Mouse (Mus musculus) lung, postnatal 0 days (tissue): ENCODE data around the gene Nln. TPM values are rescaled to one million over a fixed set of nuclear protein-coding genes. Genes with fewer than 3 reads are reported as not detected.

ENCODE experiments used
- ATAC-seq: fragments of 200-750 bp; cut with Nextera tagmentation; 2 replicates; pipeline ENCODE4 v1.8.0; 2017; ENCODE audit warnings: moderate library complexity
- DNase-seq: peaks from one replicate; pipeline ENCODE4 v3.0.0-alpha.2; 2016; ENCODE audit warnings: low spot score
- H3K27ac ChIP-seq: fragments of 300-500 bp; sonication (generic); 2 replicates; pipeline ENCODE4 v1.5.1; 2014; ENCODE audit warnings: antibody characterized with exemption, mild to moderate bottlenecking, low read length, mixed read lengths
- H3K27me3 ChIP-seq: fragments of 300-500 bp; sonication (generic); replicated peaks from 2 replicates; pipeline ENCODE4 v1.6.1; 2014; ENCODE audit warnings: low read length, mixed read lengths; ENCODE audit not compliant: insufficient read depth
- H3K36me3 ChIP-seq: fragments of 300-500 bp; sonication (generic); 2 replicates; pipeline ENCODE4 v1.6.1; 2014; ENCODE audit warnings: low read length, mixed read lengths; ENCODE audit not compliant: insufficient read depth
- H3K4me1 ChIP-seq: fragments of 300-500 bp; sonication (generic); 2 replicates; pipeline ENCODE4 v1.6.1; 2014; ENCODE audit warnings: antibody characterized with exemption, low read depth, low read length, mixed read lengths; ENCODE audit not compliant: insufficient read depth
- H3K4me2 ChIP-seq: fragments of 300-500 bp; sonication (generic); replicated peaks from 2 replicates; pipeline ENCODE4 v1.6.1; 2014; ENCODE audit warnings: low read depth, mild to moderate bottlenecking, low read length, moderate library complexity, mixed read lengths
- H3K4me3 ChIP-seq: fragments of 300-500 bp; sonication (generic); 2 replicates; pipeline ENCODE4 v1.5.1; 2014; ENCODE audit warnings: low read depth, low read length
- H3K9ac ChIP-seq: fragments of 300-500 bp; sonication (generic); replicated peaks from 2 replicates; pipeline ENCODE4 v1.6.1; 2014; ENCODE audit warnings: low read depth, mild to moderate bottlenecking
- H3K9me3 ChIP-seq: fragments of 300-500 bp; sonication (generic); 2 replicates; pipeline ENCODE4 v1.6.1; 2016; ENCODE audit warnings: low read length, mixed read lengths
- CTCF ChIP-seq: IDR thresholded peaks from 2 replicates; pipeline ENCODE4 v1.5.1; 2016; ENCODE audit warnings: antibody characterized with exemption, mild to moderate bottlenecking
- EP300 ChIP-seq: IDR thresholded peaks from 2 replicates; pipeline ENCODE4 v1.6.1; 2016; ENCODE audit warnings: antibody characterized with exemption, mild to moderate bottlenecking, control low read depth
- WGBS: fragments of 180-500 bp; shearing (Covaris S2); extraction: QIAGEN DNeasy Blood & Tissue Kit; methylation state at CpG from one replicate; pipeline ENCODE4 v1.1.7; 2014; 5-methylcytosine and 5-hydroxymethylcytosine counted together
- polyA plus RNA-seq: library from polyadenylated mRNA; unstranded; fragments of >200 nt; fragmentation: Nextera tagmentation; extraction: Ambion mirVana; gene quantifications from 2 replicates; pipeline ENCODE4 v1.2.1, GENCODE M21; 2015

The Nln gene
- polyA plus RNA-seq, 1 experiment from 2014 or later: 13.0 TPM

DNA sequence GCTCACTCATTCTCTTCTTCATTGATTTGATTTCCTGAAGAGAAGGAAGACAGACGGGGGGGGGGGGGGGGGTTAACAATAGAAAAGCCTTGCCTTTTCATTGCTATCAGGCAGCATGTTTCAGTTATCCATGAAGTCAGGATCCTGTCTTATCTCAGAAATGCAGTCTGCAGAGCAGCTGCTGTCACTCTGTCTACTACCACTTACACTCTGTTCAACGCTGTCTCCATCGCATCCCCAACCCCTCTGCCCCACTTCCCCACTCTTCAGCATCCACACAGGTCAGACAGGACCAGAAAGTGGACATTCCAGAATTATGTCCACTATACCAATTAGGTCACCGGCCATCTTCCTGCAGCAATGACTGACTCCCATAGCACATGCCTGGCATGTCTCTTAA, 49.9 kb downstream of the Nln start:
- ATAC-seq: no peak
- 68% methylated on average over 4 of the region's 4 CpGs for WGBS

DNA sequence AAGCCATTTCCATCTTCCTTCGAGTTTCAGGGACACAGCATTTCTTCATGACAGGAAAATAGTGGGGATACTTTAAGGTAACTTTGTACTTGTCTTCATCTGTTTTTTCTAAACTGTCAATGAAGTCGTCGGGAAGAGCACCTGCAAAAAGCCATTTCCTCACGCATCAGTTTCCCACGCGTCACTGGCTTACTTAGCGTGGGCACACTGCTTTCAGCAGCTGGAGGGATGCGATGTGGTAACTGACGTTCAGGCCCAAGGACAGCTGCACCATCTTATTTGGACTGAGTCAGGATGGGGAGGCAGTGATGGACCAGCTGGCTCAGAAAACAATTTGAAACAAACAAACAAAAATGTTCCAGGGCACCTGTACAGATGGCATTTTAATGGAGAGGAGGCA, 50.7 kb downstream of the Nln start:
- no peak for TF ChIP-seq CTCF
- no peak for TF ChIP-seq EP300
- H3K9me3 ChIP-seq: no peaks in the 10 kb centered on the region
- no peak for ATAC-seq
- no peak overlapping the region for H3K9ac ChIP-seq
- H3K27me3 ChIP-seq: no peaks in the 10 kb centered on the region
- no peak for DNase-seq
- no peak overlapping the region for H3K4me3 ChIP-seq
- 91% methylated on average over 9 of the region's 9 CpGs for WGBS
- H3K4me2 ChIP-seq: no peak overlapping the region
- no peak overlapping the region for H3K27ac ChIP-seq
- no peaks in the 10 kb centered on the region for H3K4me1 ChIP-seq
- no peaks in the 10 kb centered on the region for H3K36me3 ChIP-seq

More for the DNA sequence above, 49.9 kb downstream of the Nln start:
- no peak for DNase-seq
- Histone ChIP-seq H3K9ac (no peak overlapping the region), H3K4me2 (no peak overlapping the region), H3K27ac (no peak overlapping the region), H3K4me1 (no peaks in the 10 kb centered on the region), H3K36me3 (no peaks in the 10 kb centered on the region), H3K27me3 (no peaks in the 10 kb centered on the region), H3K4me3 (no peak overlapping the region), H3K9me3 (no peaks in the 10 kb centered on the region)
- no peak for TF ChIP-seq CTCF
- TF ChIP-seq EP300: no peak

DNA sequence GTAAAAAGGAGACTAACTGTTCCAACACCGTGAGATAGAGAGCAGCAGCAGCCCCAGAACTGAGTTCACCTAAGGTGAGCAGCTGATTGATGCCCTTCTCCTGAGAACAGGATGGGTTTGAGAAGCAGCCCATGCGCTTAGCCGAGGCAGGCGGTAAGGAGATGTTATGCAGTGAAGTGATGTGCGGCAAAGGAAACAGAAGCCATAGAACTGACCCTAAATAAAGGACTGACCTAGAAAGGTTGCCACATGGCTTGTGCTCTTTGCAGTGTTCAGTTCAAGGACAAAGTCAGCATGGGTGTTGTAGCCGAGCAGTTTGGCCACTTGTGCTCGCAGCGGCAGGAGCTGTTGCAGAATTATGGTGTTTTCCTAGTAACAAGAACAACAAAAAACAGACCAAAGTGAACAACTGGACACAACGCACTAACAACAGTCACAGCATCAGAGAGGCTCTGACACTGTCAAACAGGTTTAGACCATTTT, 57.1 kb downstream of the Nln start:
- H3K27ac ChIP-seq: no peak overlapping the region
- 83% methylated on average over 9 of the region's 9 CpGs for whole genome bisulfite sequencing

DNA sequence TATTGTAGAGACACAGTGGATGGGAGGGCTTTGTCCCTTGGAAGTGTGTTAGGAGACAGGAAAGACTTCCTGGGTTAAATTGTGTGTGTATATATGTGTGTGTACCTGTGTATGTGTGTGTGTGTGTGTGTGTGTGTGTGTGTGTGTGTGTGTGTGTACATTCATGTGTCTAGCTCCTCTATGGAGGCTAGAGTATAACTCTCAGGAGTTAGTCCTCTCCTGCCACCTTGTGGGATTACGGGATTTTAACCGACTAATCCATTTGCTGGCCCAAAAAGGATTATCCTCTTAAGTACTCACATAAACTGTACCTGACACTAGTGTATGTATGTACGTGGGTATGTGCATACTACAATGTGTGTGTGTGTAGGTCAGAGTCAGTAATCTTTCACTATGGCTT, 60.6 kb downstream of the Nln start:
- H3K27ac ChIP-seq: no peak overlapping the region
- TF ChIP-seq CTCF (peak; percentile 77), EP300 (no peak)
- ATAC-seq: peak; percentile 79
- no peaks in the 10 kb centered on the region for H3K9me3 ChIP-seq
- no peaks in the 10 kb centered on the region for H3K4me1 ChIP-seq
- 53% methylated on average over 3 of the region's 3 CpGs for WGBS
- H3K27me3 ChIP-seq: no peaks in the 10 kb centered on the region
- no peaks in the 10 kb centered on the region for H3K36me3 ChIP-seq
- H3K9ac ChIP-seq: no peak overlapping the region
- peak; percentile 80 for DNase-seq
- no peak overlapping the region for H3K4me3 ChIP-seq
- no peak overlapping the region for H3K4me2 ChIP-seq

More for the DNA sequence above, 57.1 kb downstream of the Nln start:
- Histone ChIP-seq H3K9me3 (no peaks in the 10 kb centered on the region), H3K4me3 (no peak overlapping the region), H3K27me3 (no peaks in the 10 kb centered on the region), H3K4me2 (no peak overlapping the region), H3K36me3 (no peaks in the 10 kb centered on the region), H3K4me1 (no peaks in the 10 kb centered on the region), H3K9ac (no peak overlapping the region)
- ATAC-seq: no peak
- TF ChIP-seq EP300 (no peak), CTCF (no peak)
- DNase-seq: no peak

DNA sequence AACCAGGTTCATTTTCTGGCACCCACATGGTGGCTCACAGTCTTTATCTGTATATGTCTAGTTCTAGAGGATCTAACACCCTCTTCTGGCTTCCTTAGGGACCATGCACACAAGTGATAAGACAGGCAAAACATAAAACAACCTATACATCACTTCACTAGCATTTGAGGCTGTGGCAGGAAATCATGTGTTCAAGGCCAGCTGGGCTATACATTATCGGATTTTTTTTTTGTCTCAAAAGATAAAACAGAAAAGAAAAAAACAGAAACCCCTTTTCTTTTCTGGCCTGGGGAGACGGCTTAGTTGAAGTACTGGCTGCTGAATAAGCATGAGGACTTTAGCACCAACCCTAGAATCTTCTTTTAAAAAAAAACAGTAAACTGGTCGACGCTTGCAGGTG, 64.3 kb downstream of the Nln start:
- Histone ChIP-seq H3K27me3 (no peaks in the 10 kb centered on the region), H3K9me3 (no peaks in the 10 kb centered on the region), H3K27ac (no peak overlapping the region), H3K4me2 (no peak overlapping the region), H3K4me3 (no peak overlapping the region), H3K36me3 (no peaks in the 10 kb centered on the region), H3K4me1 (no peaks in the 10 kb centered on the region; the same call in 1 of the 2 replicates), H3K9ac (no peak overlapping the region)
- TF ChIP-seq CTCF (0 out of 2 replicates have a peak, but pooled peaks have one; percentile 11), EP300 (no peak)
- WGBS: 77% methylated on average over 4 of the region's 4 CpGs
- DNase-seq: no peak
- no peak for ATAC-seq

DNA sequence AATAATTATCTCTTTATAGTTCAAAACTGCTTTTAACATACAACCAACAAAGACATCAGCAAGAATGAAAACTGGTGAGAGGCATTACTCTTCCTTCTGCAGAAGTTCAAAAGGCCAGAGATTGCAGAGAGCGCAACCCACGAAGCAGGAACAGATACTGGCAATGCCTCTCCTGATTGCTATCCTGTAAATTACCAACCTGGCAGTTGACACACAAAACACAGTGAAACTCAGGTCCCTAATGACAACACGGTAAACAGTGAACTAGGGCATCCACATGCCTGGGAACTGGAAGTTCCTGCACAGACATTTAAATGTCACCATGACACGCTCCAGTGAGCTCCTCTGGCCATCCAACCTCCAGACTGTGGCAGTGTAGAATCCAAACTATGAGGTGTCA, 65.1 kb downstream of the Nln start:
- no peaks in the 10 kb centered on the region for H3K27me3 ChIP-seq
- H3K27ac ChIP-seq: no peak overlapping the region
- no peak for TF ChIP-seq CTCF
- TF ChIP-seq EP300: no peak
- ATAC-seq: no peak
- H3K4me2 ChIP-seq: no peak overlapping the region
- no peak for DNase-seq
- no peaks in the 10 kb centered on the region for H3K9me3 ChIP-seq
- no peak overlapping the region for H3K9ac ChIP-seq
- H3K36me3 ChIP-seq: no peaks in the 10 kb centered on the region
- H3K4me1 ChIP-seq: peaks cover 2% of the 10 kb centered on the region; the same call in 1 of the 2 replicates
- no peak overlapping the region for H3K4me3 ChIP-seq
- WGBS: 85% methylated on average over 4 of the region's 4 CpGs

DNA sequence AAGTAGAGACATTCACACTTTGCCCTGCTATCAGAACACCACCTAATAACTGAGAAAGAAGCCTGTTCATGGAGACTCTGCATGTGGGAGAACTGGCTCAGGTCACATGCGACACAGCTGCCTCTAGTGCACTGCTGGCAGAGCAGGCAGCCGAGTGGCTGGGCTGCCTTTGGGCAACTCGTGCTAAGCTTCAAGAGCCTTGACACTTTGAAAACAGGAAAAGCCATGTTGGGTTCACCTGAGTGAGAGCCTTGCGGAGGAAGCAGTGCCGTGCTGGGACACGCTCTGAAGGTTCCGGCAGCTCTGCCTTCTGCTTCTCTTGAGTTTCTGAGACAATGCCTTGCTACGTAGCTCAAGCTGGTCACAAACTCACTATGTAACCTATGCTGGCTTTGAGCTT, 66.7 kb downstream of the Nln start:
- no peaks in the 10 kb centered on the region for H3K27me3 ChIP-seq
- peak; percentile 49 for DNase-seq
- H3K27ac ChIP-seq: no peak overlapping the region
- no peaks in the 10 kb centered on the region for H3K36me3 ChIP-seq
- no peaks in the 10 kb centered on the region for H3K9me3 ChIP-seq
- WGBS: 62% methylated on average over 8 of the region's 8 CpGs
- peak; percentile 62 for ATAC-seq
- H3K4me1 ChIP-seq: peaks cover 13% of the 10 kb centered on the region; the same call in 1 of the 2 replicates
- no peak overlapping the region for H3K4me3 ChIP-seq
- TF ChIP-seq CTCF: no peak
- TF ChIP-seq EP300: no peak
- H3K9ac ChIP-seq: no peak overlapping the region
- H3K4me2 ChIP-seq: no peak overlapping the region
